Mouse (Mus musculus) CH12.LX (cell line): ENCODE measurements around the gene Tsks. TPM values are rescaled to one million over a fixed set of nuclear protein-coding genes. Genes with fewer than 3 reads are reported as not detected.

Experiments used
- DNase-seq: peaks from one replicate; pipeline ENCODE4 v3.0.0-alpha.2; 2013; ENCODE audit errors: extremely low read depth
- H3K27ac ChIP-seq: 2 replicates; pipeline ENCODE4 v1.5.1; 2012; ENCODE audit warnings: low read depth, mild to moderate bottlenecking, control low read depth, moderate library complexity; ENCODE audit not compliant: insufficient read depth
- H3K27me3 ChIP-seq: replicated peaks from 2 replicates; pipeline ENCODE3; 2012; ENCODE audit warnings: inconsistent platforms
- H3K36me3 ChIP-seq, 2 experiments: replicated peaks in 1 of 2; 2 replicates each; pipeline versions ENCODE3 to v1.6.1; 2012; ENCODE audit warnings: inconsistent platforms in 1 of 2, low read length in 1 of 2, mild to moderate bottlenecking in 1 of 2, mixed read lengths in 1 of 2, moderate library complexity in 1 of 2; ENCODE audit not compliant: control insufficient read depth in 1 of 2, insufficient read depth in 1 of 2
- H3K4me1 ChIP-seq, 2 experiments: 2 replicates each; pipeline ENCODE4 v1.6.1; 2012; ENCODE audit warnings: inconsistent platforms in 1 of 2, moderate library complexity in 1 of 2; ENCODE audit not compliant: insufficient read depth in 2 of 2, control insufficient read depth in 1 of 2
- H3K4me2 ChIP-seq: 2 replicates; pipeline ENCODE4 v1.6.1; 2012; ENCODE audit warnings: low read depth, mild to moderate bottlenecking, control low read depth; ENCODE audit not compliant: poor library complexity, insufficient read depth, severe bottlenecking
- H3K4me3 ChIP-seq, 3 experiments: fragments of 150-350 bp in 1 of 3; sonication (generic) in 1 of 3; replicated peaks in 1 of 3; 2 replicates each; pipeline versions ENCODE3 to v1.5.1; 2011 to 2012; ENCODE audit warnings: low read depth in 2 of 3, low read length in 2 of 3, mild to moderate bottlenecking in 2 of 3, moderate library complexity in 2 of 3, control low read depth in 1 of 3, improper control_type of control experiment in 1 of 3, inconsistent platforms in 1 of 3, mixed read lengths in 1 of 3; ENCODE audit not compliant: poor library complexity in 1 of 3
- H3K79me2 ChIP-seq: replicated peaks from 2 replicates; pipeline ENCODE4 v1.6.1; 2012; ENCODE audit warnings: mild to moderate bottlenecking, moderate library complexity; ENCODE audit not compliant: control insufficient read depth, poor library complexity, insufficient read depth, severe bottlenecking; ENCODE audit errors: extremely low read depth
- H3K9ac ChIP-seq: 2 replicates; pipeline ENCODE4 v1.6.1; 2012; ENCODE audit warnings: low read depth, mild to moderate bottlenecking, control low read depth, moderate library complexity; ENCODE audit not compliant: insufficient read depth
- H3K9me3 ChIP-seq: replicated peaks from 2 replicates; pipeline ENCODE3; 2012; ENCODE audit warnings: low read length, inconsistent platforms, mixed read lengths
- BHLHE40 ChIP-seq: IDR thresholded peaks from 2 replicates; pipeline ENCODE4 v1.6.1; 2011; ENCODE audit warnings: mild to moderate bottlenecking, low read depth, low read length, improper control_type of control experiment
- CHD1 ChIP-seq: IDR thresholded peaks from 2 replicates; pipeline ENCODE4 v1.6.1; 2012; ENCODE audit warnings: low read depth, low read length, improper control_type of control experiment, inconsistent platforms
- CTCF ChIP-seq, 2 experiments: IDR thresholded peaks in 1 of 2; conservative IDR thresholded peaks in 1 of 2; 2 replicates each; pipeline ENCODE4 v1.5.1; 2011 to 2012; ENCODE audit warnings: low read depth in 2 of 2, low read length in 2 of 2, improper control_type of control experiment in 1 of 2, inconsistent platforms in 1 of 2, mild to moderate bottlenecking in 1 of 2, moderate library complexity in 1 of 2
- EP300 ChIP-seq: IDR thresholded peaks from 2 replicates; pipeline ENCODE4 v1.6.1; 2011; ENCODE audit warnings: low read length, improper control_type of control experiment
- JUND ChIP-seq: conservative IDR thresholded peaks from 2 replicates; pipeline ENCODE4 v1.6.1; 2011; ENCODE audit warnings: low read depth, low read length, improper control_type of control experiment
- MAFK ChIP-seq: IDR thresholded peaks from 2 replicates; pipeline ENCODE4 v1.6.1; 2011; ENCODE audit warnings: low read length, improper control_type of control experiment; ENCODE audit not compliant: insufficient replicate concordance
- MEF2A ChIP-seq: IDR thresholded peaks from 2 replicates; pipeline ENCODE4 v1.6.1; 2014; ENCODE audit warnings: low read depth, mild to moderate bottlenecking, inconsistent platforms, low read length, improper control_type of control experiment, borderline replicate concordance
- MYC ChIP-seq: IDR thresholded peaks from 2 replicates; pipeline ENCODE4 v1.6.1; 2011; ENCODE audit warnings: low read depth, mild to moderate bottlenecking, improper control_type of control experiment, low read length
- NELFE ChIP-seq: IDR thresholded peaks from 2 replicates; pipeline ENCODE4 v1.6.1; 2011; ENCODE audit warnings: low read depth, low read length, improper control_type of control experiment
- NRF1 ChIP-seq: IDR thresholded peaks from 2 replicates; pipeline ENCODE4 v1.6.1; 2014; ENCODE audit warnings: low read depth, mild to moderate bottlenecking, inconsistent platforms, low read length, improper control_type of control experiment, moderate library complexity
- POLR2AphosphoS2 ChIP-seq: IDR thresholded peaks from 2 replicates; pipeline ENCODE4 v1.6.1; 2011; ENCODE audit warnings: low read depth, low read length, improper control_type of control experiment
- RAD21 ChIP-seq: IDR thresholded peaks from 2 replicates; pipeline ENCODE4 v1.6.1; 2011; ENCODE audit warnings: low read depth, mild to moderate bottlenecking, low read length, improper control_type of control experiment, moderate library complexity
- RCOR1 ChIP-seq: conservative IDR thresholded peaks from 2 replicates; pipeline ENCODE4 v1.6.1; 2012; ENCODE audit warnings: low read depth, mild to moderate bottlenecking, inconsistent platforms, low read length, improper control_type of control experiment
- SMC3 ChIP-seq: IDR thresholded peaks from 2 replicates; pipeline ENCODE4 v1.6.1; 2011; ENCODE audit warnings: low read depth, low read length, improper control_type of control experiment
- TBP ChIP-seq: conservative IDR thresholded peaks from 2 replicates; pipeline ENCODE4 v1.6.1; 2011; ENCODE audit warnings: low read depth, low read length, improper control_type of control experiment
- ZC3H11A ChIP-seq: IDR thresholded peaks from 2 replicates; pipeline ENCODE4 v1.6.1; 2012; ENCODE audit warnings: low read depth, mild to moderate bottlenecking, inconsistent platforms, low read length, improper control_type of control experiment
- ZKSCAN1 ChIP-seq: IDR thresholded peaks from 2 replicates; pipeline ENCODE4 v1.6.1; 2012; ENCODE audit warnings: low read depth, inconsistent platforms, low read length, improper control_type of control experiment, borderline replicate concordance
- dilution Hi-C: fragments of 300-500 bp; cut with MboI; formaldehyde crosslinking; loops from 2 replicates; pipeline ENCODE4 v1.14.3; 2020; ENCODE audit warnings: low sequenced_read_pairs; ENCODE audit not compliant: extremely low pct_unique_long_range_greater_than_20kb, extremely low pct_ligation_motif_present
- in situ Hi-C: fragments of 300-500 bp; cut with MboI; formaldehyde crosslinking; loops from 3 replicates; pipeline ENCODE4 v1.14.3; 2019; ENCODE audit warnings: low sequenced_read_pairs, low pct_ligation_motif_present, low pct_unique_long_range_greater_than_20kb, mixed read lengths
- polyA plus RNA-seq: library from polyadenylated mRNA; unstranded; fragments of >175 nt; gene quantifications from 2 replicates; pipeline ENCODE4 v1.2.1, GENCODE M21; 2012; ENCODE audit warnings: low read depth; ENCODE audit not compliant: insufficient read length
- total RNA-seq, 2 experiments: library from RNA; depleted of rRNA; stranded (reverse); fragments of 300-350 nt in 1 of 2; fragments of >200 nt in 1 of 2; gene quantifications; 2 replicates each; pipeline ENCODE4 v1.2.3; 2012 to 2014

Tsks gene
- total and polyA plus RNA-seq, 3 experiments = not detected

DNA sequence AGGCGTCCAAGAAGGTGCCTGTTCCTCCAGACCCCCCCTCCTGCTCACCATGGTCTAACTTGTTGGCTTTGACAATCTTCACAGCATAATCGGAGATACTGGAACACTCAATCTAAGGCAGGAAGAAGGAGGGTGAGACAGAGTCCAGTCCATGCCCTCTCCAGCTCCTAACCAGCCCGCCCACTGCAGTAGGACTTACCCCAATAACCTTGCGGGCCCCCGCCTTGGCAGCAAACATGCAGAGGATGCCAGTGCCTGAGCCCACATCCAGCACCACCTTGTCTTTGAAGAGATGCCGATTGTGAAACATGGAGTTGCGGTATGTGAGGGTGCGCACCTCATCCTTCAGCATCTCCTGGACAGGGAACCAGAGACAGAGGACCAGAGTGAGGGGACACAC is 38.5 kb downstream of the Tsks start:
- TF ChIP-seq MYC (no peak), NRF1 (no peak)
- in situ Hi-C loops (no loop called here), dilution Hi-C loops (no loop called here)
- no peak overlapping the region for H3K9ac ChIP-seq
- H3K27ac ChIP-seq = no peak overlapping the region
- H3K27me3 ChIP-seq = no peaks in the 10 kb centered on the region
- H3K4me2 ChIP-seq = no peak overlapping the region
- peaks cover 39% of the 10 kb centered on the region for H3K79me2 ChIP-seq
- no peaks in the 10 kb centered on the region for H3K9me3 ChIP-seq
- peaks cover 56 to 81% of the 10 kb centered on the region in 2 experiments for H3K36me3 ChIP-seq
- DNase-seq = no peak
- H3K4me1 ChIP-seq = peaks cover 7 to 22% of the 10 kb centered on the region in 2 experiments
- H3K4me3 ChIP-seq = no peak overlapping the region

DNA sequence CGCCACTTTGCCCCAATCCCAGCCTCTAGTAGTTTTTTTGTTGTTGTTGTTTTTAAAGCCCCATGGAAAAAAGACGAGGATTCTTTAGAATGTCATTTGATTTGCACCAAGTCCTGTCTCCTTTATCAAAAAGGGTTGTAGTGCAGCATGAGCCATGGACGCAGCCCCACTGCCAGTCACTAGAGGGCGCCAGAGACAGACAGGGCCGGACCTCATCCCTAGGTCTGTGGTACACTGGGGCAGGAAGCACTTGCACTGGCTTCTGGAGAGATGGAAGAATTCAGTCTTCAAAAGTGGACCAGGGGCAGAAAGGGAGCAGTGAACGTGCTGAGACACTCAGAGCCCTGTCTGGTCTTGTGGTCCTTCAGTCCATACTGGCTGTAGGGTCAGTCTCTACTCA is 40.1 kb downstream of the Tsks start:
- Histone ChIP-seq H3K4me1 (peaks cover 7 to 23% of the 10 kb centered on the region in 2 experiments), H3K27ac (no peak overlapping the region), H3K36me3 (peaks cover 41 to 66% of the 10 kb centered on the region in 2 experiments), H3K4me2 (no peak overlapping the region), H3K9ac (no peak overlapping the region), H3K27me3 (no peaks in the 10 kb centered on the region), H3K9me3 (no peaks in the 10 kb centered on the region), H3K4me3 (no peak overlapping the region), H3K79me2 (peaks cover 46% of the 10 kb centered on the region)
- no peak for TF ChIP-seq CHD1
- TF ChIP-seq SMC3 = peak; percentile 63
- TF ChIP-seq RAD21 = peak; percentile 70
- TF ChIP-seq TBP = no peak
- no peak for TF ChIP-seq ZC3H11A
- no peak for TF ChIP-seq EP300
- no peak for TF ChIP-seq POLR2AphosphoS2
- no peak for TF ChIP-seq ZKSCAN1
- no peak for TF ChIP-seq JUND
- 0 out of 2 replicates have a peak, but pooled peaks have one; percentile 18 for TF ChIP-seq NELFE
- no peak for TF ChIP-seq MAFK
- TF ChIP-seq RCOR1 = no peak
- no peak for TF ChIP-seq NRF1
- 0 out of 2 replicates have a peak, but pooled peaks have one; percentile 16 for TF ChIP-seq MEF2A
- peak; percentile 89 to 92 for TF ChIP-seq CTCF (conservative IDR thresholded peaks at IDR 0.05 in 1 of 2, IDR thresholded peaks at IDR 0.05 in 1 of 2; ENCODE audit: low read depth in 2 of 2, low read length in 2 of 2)
- 0 out of 2 replicates have a peak, but pooled peaks have one; percentile 7 for TF ChIP-seq BHLHE40
- peak; percentile 82 for DNase-seq
- dilution Hi-C loops = no loop called here
- in situ Hi-C loops = no loop called here
